Mouse (Mus musculus): ENCODE measurements at regions not wholly inside any gene's neighbourhood (a gene's known extent, or its start where the extent isn't known, plus 50 kb on each side); places are given as distances from the start of the nearest gene placed in this dataset.

DNA sequence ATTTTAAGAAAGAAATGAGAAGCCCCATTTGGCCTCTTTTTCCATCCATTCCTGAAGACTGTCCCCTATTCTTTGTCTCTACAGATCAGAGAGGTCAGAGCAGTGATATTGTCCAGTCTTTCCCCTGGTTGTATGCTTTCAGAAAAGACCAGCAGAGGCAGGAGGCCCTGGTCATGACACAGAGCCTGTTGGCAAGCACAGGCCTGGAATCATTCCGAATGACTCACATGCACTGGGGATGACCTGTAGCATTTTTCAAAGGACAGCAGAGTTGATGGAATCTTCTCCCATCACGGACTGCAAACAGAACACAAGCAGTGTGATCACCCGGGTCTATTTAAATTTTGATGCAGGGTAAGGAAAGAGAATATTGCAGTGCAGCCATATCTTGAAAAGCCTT lies 50.2 kb upstream of the Nxt1 start:
- peak; percentile 60 to 69 for DNase-seq
- intact Hi-C loops (cut with DNase I), result no loop called here

- DNase-seq, result no peak
- intact Hi-C loops (cut with DNase I), result no loop called here
Observed at GRCm38 (mm10) chr2:148611911-148612310, 60.5 kb upstream of the Nxt1 start.

DNA sequence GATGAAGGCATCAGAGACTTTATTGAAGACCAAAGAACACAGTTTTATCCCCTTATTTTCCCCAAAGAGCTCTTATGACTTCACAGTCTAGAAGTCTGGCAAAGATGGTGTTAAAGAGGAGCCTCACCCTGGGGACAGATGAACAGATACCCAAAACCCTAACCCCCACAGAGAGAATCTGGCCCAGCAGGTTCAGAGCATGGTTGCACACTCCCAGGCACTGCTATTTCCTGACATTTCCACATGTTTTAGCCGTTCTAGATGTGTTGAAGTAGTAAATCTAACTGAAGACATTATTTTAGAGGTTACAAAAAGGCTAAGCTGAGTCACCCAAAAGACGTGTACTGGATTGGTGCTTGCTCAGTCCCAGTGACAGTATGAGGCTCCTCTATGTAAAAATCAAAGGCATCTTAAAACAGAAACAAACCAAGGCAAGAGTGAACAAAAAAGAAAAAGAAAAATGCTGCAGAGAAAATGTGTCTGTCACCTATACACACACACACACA lies 66.9 kb upstream of the Nxt1 start:
- intact Hi-C loops (cut with DNase I), result no loop called here
- no peak for DNase-seq

DNA sequence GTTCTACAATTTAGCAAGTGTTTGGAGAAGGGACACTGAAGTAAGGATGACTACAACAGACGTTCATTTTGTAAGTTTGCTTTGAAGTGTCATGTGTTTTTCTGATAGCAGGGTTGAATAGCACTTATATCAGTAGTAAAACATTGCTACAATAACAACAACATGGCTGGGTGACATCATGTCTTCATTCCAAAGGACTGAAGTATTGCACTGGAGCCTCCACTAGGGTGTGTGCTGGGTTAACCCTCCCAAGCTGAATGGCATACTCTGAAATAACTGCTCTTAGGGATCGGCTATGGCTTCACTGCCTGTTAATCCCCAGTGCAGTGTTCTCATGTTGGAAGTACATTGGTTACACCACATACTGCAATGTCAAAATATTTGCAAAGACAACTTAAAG lies 68.5 kb upstream of the Nxt1 start:
- intact Hi-C loops (cut with DNase I), result no loop called here
- DNase-seq, result no peak

GRCm38 (mm10) chr2:148603315-148603714 lies 69.1 kb upstream of the Nxt1 start:
- intact Hi-C loops (cut with DNase I), result no loop called here
- DNase-seq, result no peak

- intact Hi-C loops (cut with DNase I), result no loop called here
- DNase-seq, result no peak
Observed at GRCm38 (mm10) chr2:148599498-148599897, 72.9 kb upstream of the Nxt1 start.

DNA sequence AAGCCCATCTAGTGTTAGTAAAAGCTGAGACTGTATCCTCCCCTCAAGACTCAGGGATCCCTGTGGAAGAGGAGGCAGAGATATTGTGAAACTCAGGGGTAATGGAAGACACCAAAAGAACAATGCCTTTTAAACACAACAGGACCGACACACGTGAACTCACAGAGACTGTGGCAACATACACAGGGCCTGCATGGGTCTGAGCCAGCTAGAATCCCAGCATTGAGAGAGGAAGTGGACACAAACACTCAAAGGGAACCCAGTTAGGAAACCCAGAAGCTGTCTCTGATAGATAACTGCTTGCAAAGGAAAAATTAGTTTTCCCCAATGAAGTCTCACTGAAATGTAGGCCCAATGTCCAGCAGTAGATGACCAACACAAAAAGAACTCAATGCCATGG lies 75.4 kb upstream of the Nxt1 start:
- intact Hi-C loops (cut with DNase I), result no loop called here

DNA sequence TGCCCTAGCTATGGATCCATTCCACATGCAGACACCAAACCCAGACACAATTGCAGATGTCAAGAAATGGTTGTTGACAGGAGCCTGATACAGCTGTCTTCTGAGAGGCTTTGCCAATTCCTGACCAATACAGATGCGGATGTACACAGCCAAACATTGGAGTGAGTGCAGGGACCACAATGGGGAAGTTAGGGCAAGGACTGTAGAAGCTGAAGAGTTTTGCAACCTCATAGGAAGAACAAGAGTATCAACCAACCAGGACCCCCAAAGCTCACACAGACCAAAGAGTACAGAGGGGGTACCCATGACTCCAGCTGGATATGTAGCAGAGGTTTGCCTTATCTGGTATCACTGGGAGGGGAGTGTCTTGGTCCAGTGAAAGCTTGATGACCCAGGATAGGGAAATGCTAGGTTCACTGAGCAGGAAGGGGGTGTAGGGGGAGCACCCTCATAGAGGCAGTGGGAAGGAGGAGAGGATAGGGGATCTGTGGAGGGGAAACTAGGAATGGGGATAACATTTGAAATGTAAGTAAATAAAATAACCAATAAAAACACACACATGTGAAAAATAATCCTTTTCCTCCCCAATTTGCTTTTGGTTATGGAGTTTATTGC lies 86.6 kb upstream of the Nxt1 start:
- no peak for DNase-seq
- intact Hi-C loops (cut with DNase I), result no loop called here

More for the DNA sequence above, 75.4 kb upstream of the Nxt1 start:
- DNase-seq, result no peak

DNA sequence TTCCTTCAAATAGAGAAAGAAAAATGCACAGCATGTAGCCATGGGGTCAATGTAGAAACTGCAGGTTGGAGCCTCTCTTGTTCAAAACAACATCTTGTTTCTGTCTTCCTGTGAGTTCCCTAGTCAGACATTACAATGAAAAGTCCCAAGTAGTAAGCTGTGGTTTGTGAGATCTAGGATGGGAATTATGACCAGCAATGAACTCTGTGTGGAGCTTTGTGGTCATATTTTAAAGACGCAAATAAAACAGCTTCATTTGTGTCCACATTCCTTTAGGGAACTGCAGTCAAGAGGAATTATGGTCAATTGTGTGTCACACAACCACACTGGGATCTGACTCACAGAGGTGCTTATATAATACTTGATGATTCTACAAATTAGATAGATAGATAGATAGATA lies 90.2 kb upstream of the Nxt1 start:
- intact Hi-C loops (cut with DNase I), result no loop called here
- DNase-seq, result no peak

DNA sequence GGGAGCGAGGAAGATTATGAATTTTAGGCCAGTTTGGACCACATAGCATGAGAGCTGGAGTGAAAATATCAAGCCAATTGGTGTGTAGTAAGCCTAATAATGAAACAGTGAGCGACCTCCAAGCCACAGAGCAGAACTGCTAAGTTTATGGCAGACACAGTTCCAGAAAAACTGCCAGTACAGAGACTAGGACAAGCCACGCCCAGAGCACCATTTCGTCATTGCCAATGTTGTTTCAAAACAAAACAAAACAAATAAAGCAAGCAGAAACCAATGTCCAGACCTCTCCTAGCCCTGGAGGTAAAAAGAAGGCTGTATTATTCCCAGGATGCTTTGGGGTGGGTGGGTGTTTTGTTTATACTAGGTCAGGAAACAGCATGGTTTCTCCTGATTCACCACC lies 90.7 kb upstream of the Nxt1 start:
- intact Hi-C loops (cut with DNase I), result loop anchor here (2.0 kb wide), 1 partner anchor 73 kb away; no protein-coding TSS in a partner anchor
- DNase-seq, result no peak

DNA sequence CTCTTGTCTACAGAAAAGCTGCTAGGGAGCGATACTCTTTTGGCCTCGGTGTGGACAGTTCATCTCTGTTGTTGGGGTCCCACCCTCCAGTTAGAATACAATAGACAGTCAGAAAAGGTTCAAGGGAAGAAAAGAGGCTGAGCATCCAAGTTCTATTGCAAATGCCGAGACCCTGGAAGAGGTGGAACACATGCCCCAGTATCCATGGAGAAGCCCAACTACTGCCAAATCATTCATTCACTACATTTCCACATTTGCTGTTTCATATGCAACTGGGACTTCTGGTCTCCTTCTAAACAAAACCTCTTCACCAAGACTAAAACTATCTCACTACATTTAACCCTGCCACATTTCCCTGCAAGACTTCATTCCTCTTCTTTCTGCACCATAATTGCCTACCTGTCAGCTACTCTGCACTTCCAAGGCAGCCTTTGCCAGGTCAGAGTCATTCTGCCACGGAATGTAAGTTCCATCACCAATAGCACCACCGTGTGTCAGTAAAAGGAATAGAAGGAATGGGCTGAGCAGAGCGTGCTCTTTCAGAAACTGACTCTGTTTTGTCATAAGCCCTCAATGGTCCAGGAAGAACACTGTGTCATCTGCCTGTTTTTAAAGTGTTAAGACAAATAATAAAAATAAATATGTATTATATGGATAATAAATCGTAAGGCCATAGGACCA lies 92.0 kb upstream of the Nxt1 start:
- intact Hi-C loops (cut with DNase I), result loop anchor here (1.0 to 2.0 kb wide), 2 partner anchors 74 to 205 kb away; no protein-coding TSS in a partner anchor
- DNase-seq, result peak; percentile 38 to 47

DNA sequence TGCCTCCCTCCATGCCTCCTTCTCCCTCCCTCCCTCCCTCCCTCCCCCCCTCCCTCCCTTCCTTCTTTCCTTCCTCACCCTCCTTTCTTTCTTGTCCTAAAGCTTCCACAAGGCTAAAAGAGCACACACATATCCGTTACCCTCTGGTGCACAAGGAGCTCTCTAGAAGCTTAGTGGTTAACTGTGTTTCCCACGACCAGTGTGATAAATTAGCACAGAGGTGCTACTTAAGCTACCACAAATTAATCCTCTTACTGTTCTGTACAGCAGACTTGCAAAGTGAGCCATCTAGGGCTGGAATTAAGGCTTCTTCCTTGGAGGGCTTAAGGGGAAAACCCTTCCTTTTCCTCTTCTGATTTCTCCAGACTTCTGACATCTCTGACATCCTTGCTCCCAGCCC lies 92.8 kb upstream of the Nxt1 start:
- DNase-seq, result no peak
- intact Hi-C loops (cut with DNase I), result loop anchor here (10.0 kb wide), 1 partner anchor 775 kb away; no protein-coding TSS in a partner anchor

DNA sequence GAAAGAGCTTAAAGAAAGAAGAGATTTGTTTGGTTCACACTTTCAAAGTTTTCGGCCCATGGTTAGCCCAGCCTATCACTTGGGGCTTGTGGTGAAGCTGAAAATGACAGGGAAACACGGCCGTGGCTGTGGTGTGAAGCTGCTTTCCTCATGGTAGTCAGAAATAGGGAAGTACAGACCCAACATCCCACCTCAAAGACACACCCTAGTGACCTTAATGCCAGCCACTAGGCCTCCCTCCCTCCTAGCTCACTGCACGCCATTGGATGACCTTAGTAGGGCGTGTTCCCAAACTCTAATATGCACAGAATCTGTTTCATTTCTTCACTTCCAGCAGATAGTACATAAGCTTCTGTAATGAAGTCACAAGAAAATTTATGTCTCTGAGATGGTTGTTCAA lies 93.4 kb upstream of the Nxt1 start:
- DNase-seq, result no peak
- intact Hi-C loops (cut with DNase I), result loop anchor here (10.0 kb wide), 1 partner anchor 774 kb away; no protein-coding TSS in a partner anchor

- no peak for DNase-seq
- intact Hi-C loops (cut with DNase I), result loop anchor here (10.0 kb wide), 1 partner anchor 773 kb away; no protein-coding TSS in a partner anchor
Observed at GRCm38 (mm10) chr2:148578176-148578575, 94.2 kb upstream of the Nxt1 start.

- intact Hi-C loops (cut with DNase I), result loop anchor here (10.0 kb wide), 1 partner anchor 771 kb away; no protein-coding TSS in a partner anchor
- no peak for DNase-seq
Observed at GRCm38 (mm10) chr2:148575433-148575832, 97.0 kb upstream of the Nxt1 start.

DNA sequence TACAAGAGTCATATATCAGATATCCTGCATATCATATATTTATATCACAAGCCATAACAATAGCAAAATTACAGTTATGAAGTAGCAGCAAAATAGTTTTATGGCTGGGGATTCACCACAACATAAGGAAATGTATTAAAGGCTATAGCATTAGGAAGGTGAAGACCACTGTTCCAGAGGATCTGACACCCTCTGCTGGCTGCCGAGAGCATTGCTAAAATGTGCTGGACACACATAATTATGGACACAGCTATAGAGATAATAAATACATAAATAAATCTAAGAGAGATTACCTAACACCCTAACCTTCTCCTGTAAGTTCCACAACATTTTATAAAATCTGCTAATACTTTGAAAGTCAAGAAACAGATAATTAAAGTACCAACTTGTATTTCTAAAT lies 100.2 kb upstream of the Nxt1 start:
- peak; percentile 76 to 83 for DNase-seq

GRCm38 (mm10) chr2:148571616-148572015 lies 100.8 kb upstream of the Nxt1 start:
- intact Hi-C loops (cut with DNase I), result loop anchor here (2.0 to 10.0 kb wide), 4 partner anchors 37 to 767 kb away; partner anchors contain the start of gene Thbd
- DNase-seq, result no peak

More for the DNA sequence above, 100.2 kb upstream of the Nxt1 start:
- intact Hi-C loops (cut with DNase I), result loop anchor here (2.0 to 10.0 kb wide), 4 partner anchors 37 to 767 kb away; partner anchors contain the start of gene Thbd

DNA sequence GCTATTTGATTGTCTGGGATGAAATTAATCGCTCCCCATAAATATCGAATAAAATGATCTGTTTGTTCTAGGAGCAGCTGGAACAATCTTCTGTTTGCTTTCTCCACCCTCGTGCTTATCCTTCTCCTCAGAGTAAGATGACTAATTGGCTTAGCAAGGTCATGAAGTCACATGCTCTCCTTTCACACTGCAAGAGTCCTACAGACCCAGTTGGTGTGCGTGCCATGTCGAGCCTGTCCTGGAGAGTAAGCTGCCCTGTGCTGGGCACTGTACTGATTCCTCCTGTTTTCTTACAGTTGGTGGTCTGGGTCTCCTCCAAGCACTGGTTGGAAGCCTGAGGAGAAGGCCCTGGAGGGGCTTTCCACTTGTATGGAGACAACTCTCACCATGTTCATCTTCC lies 101.4 kb upstream of the Nxt1 start:
- intact Hi-C loops (cut with DNase I), result loop anchor here (5.0 to 10.0 kb wide), 3 partner anchors 164 to 766 kb away; partner anchors contain the start of gene Thbd
- DNase-seq, result peak in 1 of 2 experiments; percentile 12

DNA sequence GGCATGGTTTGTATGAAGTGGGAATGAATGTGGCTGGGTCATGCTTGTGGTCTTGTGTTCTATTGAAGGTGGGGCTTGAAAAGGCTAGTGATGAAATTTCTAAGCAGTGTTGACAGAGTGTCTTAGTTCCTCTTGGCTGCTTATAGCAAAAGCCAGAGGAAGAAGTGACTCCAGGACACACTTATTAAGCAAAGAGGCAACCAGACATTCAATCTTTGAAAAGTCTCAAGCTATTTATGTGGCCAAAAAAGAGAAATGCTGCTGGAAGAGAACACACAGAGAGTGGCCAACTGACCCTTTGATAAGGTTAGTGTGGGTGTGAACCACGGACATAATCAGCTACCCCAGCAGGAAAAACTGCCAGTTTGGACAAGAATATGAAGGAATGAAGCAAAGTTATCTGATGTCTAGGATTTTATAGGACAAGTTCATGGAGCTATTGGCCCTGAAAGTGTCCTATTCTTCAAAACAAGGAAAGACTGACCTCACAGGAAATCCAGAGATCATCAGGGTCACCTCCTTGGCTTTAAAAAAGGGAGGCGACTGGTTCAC lies 104.4 kb upstream of the Nxt1 start:
- DNase-seq, result peak in 1 of 2 experiments; percentile 36
- intact Hi-C loops (cut with DNase I), result no loop called here

DNA sequence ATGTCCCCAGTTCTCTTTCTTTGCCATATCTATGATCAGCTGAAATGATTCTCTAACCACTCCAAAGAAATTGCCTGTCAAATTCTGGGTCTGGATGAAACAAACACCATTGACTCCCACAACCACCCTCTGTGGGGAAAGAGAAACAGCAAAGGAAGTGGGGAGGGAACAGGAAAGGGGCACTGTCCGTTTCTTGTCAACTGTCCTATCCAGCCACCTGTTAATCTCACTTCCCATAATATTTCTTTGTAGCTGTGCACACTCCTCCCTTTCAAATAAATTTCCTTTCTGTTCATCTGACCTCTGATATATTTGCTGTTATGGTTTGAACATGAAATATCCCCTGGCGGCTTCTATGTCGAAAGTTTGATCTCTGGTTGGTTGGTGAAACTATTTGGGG lies 109.0 kb upstream of the Nxt1 start:
- DNase-seq, result no peak
- intact Hi-C loops (cut with DNase I), result no loop called here

DNA sequence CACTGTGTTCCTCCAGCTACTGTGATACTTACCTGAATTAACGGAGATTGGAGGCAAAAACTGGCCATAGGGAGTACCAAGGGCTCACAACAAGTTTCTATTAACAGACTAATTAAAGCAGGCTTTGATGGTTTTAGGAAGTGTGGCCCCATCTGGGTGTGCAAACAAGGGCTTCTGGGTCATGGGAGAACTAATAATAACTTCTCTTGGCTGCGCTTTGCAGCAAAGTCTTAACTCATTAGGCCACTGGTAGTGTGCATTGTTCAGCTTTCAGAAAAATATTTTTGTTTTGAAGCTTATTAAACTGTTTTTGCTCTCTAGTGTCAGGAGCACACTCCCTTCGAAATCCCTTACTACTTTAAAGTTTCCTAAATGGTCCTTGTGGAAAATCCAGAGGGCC lies 110.4 kb upstream of the Nxt1 start:
- intact Hi-C loops (cut with DNase I), result no loop called here
- DNase-seq, result peak in 1 of 2 experiments; percentile 13
